Mouse (Mus musculus) cerebellum, postnatal 14 days (tissue): ENCODE measurements at regions not wholly inside any gene's neighbourhood (a gene's known extent, or its start where the extent isn't known, plus 50 kb on each side); places are given as distances from the start of the nearest gene placed in this dataset.

ENCODE experiments used
- DNase-seq, 2 experiments: peaks; one replicate each; pipeline ENCODE4 v3.0.0; 2021; ENCODE audit warnings: mixed read lengths in 2 of 2

DNA sequence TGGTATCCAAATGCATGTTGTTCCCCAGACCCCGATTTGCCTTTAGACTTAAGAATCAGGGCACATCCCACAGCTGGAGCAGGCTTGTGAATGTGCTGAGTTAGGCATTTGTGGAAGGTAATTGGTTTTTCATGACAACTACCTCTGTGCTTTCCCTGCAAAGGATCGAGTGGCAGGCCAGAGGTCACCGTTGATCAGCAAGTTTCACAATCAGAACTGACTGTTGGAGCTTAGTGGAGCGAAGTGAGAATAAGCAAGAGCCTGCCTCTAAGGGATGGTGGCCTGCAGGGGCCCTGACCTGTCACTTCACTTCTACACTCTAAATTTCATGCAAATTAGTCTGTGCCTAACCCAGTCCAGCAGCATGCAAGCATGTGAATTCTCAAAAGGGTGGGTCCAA, 270.7 kb downstream of the Ins1 start:
- DNase-seq = no peak

DNA sequence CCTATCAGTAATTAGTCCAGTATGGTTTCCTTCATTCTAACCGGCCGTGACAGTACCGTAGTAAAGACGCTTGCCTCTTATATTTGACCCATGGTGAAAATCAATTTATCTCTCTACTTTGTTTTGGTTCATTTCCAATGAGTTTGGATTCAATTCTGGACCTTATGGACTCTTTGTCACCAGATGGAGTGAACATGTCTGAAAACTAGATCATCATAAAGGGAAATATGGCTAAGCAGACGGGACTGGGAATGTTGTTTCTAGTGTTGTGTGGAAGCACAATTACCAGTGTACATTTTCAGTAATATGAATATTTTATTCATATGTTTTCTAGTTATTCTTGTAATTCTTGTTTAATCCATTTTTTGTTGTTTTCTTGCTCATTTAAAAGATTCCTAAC, 261.4 kb downstream of the Ins1 start:
- DNase-seq = no peak

DNA sequence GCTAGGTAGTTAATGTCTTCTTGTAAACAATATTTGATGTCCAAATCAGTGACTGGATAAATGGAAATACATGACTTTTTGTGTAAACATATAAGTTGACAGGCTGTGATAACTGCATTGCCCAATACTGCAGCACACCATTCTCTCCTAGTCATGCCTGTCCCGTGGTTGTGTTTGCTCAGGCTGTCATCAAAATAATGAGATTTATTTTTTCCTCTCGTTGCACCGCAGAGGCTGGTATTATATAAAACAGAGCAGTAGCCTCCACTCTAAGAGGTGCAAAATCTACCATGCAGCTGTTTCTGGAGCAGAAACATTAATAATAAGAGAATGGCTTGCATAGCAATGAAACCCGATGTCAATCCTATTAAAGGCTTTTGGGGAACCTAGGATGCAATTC, 239.2 kb downstream of the Ins1 start:
- no peak for DNase-seq
